Mouse (Mus musculus) midbrain, embryonic 10.5 days (tissue): ENCODE results near the gene Ncbp3. TPM values are rescaled to one million over a fixed set of nuclear protein-coding genes. Genes with fewer than 3 reads are reported as not detected.
A peak's percentile ranks its signal among the peaks of the same experiment; 100 is the strongest.

ENCODE experiments used
- DNase-seq: peaks from one replicate; pipeline ENCODE4 v3.0.0-alpha.2; 2017; ENCODE audit warnings: low spot score
- H3K27ac ChIP-seq: fragments of 300-500 bp; sonication (generic); replicated peaks from 2 replicates; pipeline ENCODE4 v1.5.1; 2016; ENCODE audit warnings: mild to moderate bottlenecking
- H3K27me3 ChIP-seq: fragments of 300-500 bp; sonication (generic); 2 replicates; pipeline ENCODE4 v1.6.1; 2016; ENCODE audit warnings: low read depth, mild to moderate bottlenecking; ENCODE audit not compliant: poor library complexity, severe bottlenecking
- H3K36me3 ChIP-seq: fragments of 300-500 bp; sonication (generic); 2 replicates; pipeline ENCODE4 v1.6.1; 2016; ENCODE audit warnings: mild to moderate bottlenecking, moderate library complexity
- H3K4me1 ChIP-seq: fragments of 300-500 bp; sonication (generic); 2 replicates; pipeline ENCODE4 v1.6.1; 2016
- H3K4me3 ChIP-seq: fragments of 300-500 bp; sonication (generic); 2 replicates; pipeline ENCODE4 v1.5.1; 2016; ENCODE audit warnings: mild to moderate bottlenecking, moderate library complexity
- H3K9me3 ChIP-seq: fragments of 300-500 bp; sonication (generic); replicated peaks from 2 replicates; pipeline ENCODE4 v1.6.1; 2016; ENCODE audit warnings: mild to moderate bottlenecking
- WGBS: fragments of 180-500 bp; shearing (Covaris S2); methylation state at CpG from one replicate; pipeline ENCODE4 v1.1.7; 2016; 5-methylcytosine and 5-hydroxymethylcytosine counted together
- polyA plus RNA-seq: library from polyadenylated mRNA; unstranded; fragments of >200 nt; fragmentation: Nextera tagmentation; extraction: Ambion mirVana; gene quantifications from 2 replicates; pipeline ENCODE4 v1.2.1, GENCODE M21; 2016

Gene Ncbp3
- polyA plus RNA-seq, 1 experiment from 2014 or later: 12.2 TPM

GRCm38 (mm10) chr11:73018471-73019146 is 29.0 kb upstream of the Ncbp3 start, which contains the start of gene Camkk1:
TSS of gene Camkk1 (plus strand) at chr11:73019008.
- Histone ChIP-seq H3K4me3 (peak within 1 kb of the TSS; percentile 77), H3K27ac (peak within 1 kb of the TSS; percentile 67), H3K4me1 (peaks cover 30% of the 10 kb centered on the region), H3K36me3 (no peaks in the 10 kb centered on the region), H3K9me3 (no peaks in the 10 kb centered on the region), H3K27me3 (peaks cover 79% of the 10 kb centered on the region)
- under 1% methylated on average over 56 of the region's 57 CpGs for WGBS
- DNase-seq: peak; percentile 92

GRCm38 (mm10) chr11:73019147-73019795 is 28.3 kb upstream of the Ncbp3 start:
- Histone ChIP-seq H3K9me3 (no peaks in the 10 kb centered on the region), H3K4me1 (peaks cover 37% of the 10 kb centered on the region), H3K36me3 (no peaks in the 10 kb centered on the region), H3K27me3 (peaks cover 80% of the 10 kb centered on the region), H3K27ac (peak overlapping the region; percentile 67), H3K4me3 (peak overlapping the region; percentile 77)
- 1% methylated on average over 46 of the region's 46 CpGs for whole genome bisulfite sequencing
- DNase-seq: no peak

GRCm38 (mm10) chr11:73020953-73021800 is 26.4 kb upstream of the Ncbp3 start:
- no peaks in the 10 kb centered on the region for H3K36me3 ChIP-seq
- H3K27me3 ChIP-seq: peaks cover 84% of the 10 kb centered on the region
- H3K4me1 ChIP-seq: peaks cover 46% of the 10 kb centered on the region
- DNase-seq: no peak
- 68% methylated on average over 7 of the region's 7 CpGs for WGBS
- no peak overlapping the region for H3K27ac ChIP-seq
- H3K4me3 ChIP-seq: no peak overlapping the region
- H3K9me3 ChIP-seq: no peaks in the 10 kb centered on the region

- Histone ChIP-seq H3K4me3 (no peak overlapping the region), H3K9me3 (no peaks in the 10 kb centered on the region), H3K27ac (no peak overlapping the region), H3K27me3 (peaks cover 65% of the 10 kb centered on the region), H3K4me1 (peaks cover 44% of the 10 kb centered on the region), H3K36me3 (no peaks in the 10 kb centered on the region)
- no peak for DNase-seq
- 56% methylated on average over 9 of the region's 9 CpGs for WGBS
Measured at GRCm38 (mm10) chr11:73023099-73023498, 24.5 kb upstream of the Ncbp3 start.

- Histone ChIP-seq H3K27ac (peak overlapping the region; percentile 42; the same call in 1 of the 2 replicates), H3K4me1 (peaks cover 38% of the 10 kb centered on the region), H3K9me3 (no peaks in the 10 kb centered on the region), H3K36me3 (no peaks in the 10 kb centered on the region), H3K27me3 (peaks cover 60% of the 10 kb centered on the region), H3K4me3 (no peak overlapping the region)
- DNase-seq: no peak
- WGBS: 31% methylated on average over 4 of the region's 4 CpGs
Measured at GRCm38 (mm10) chr11:73023827-73024226, 23.8 kb upstream of the Ncbp3 start.

- Histone ChIP-seq H3K4me1 (peaks cover 34% of the 10 kb centered on the region), H3K27ac (peak overlapping the region; percentile 42; the same call in 1 of the 2 replicates), H3K9me3 (no peaks in the 10 kb centered on the region), H3K36me3 (no peaks in the 10 kb centered on the region), H3K4me3 (no peak overlapping the region), H3K27me3 (peaks cover 55% of the 10 kb centered on the region)
- no peak for DNase-seq
- WGBS: 67% methylated on average over 7 of the region's 7 CpGs
Measured at GRCm38 (mm10) chr11:73024236-73024904, 23.2 kb upstream of the Ncbp3 start.

GRCm38 (mm10) chr11:73026961-73027360 is 20.6 kb upstream of the Ncbp3 start:
- H3K27me3 ChIP-seq: peaks cover 29% of the 10 kb centered on the region
- peaks cover 40% of the 10 kb centered on the region for H3K4me1 ChIP-seq
- H3K9me3 ChIP-seq: no peaks in the 10 kb centered on the region
- H3K36me3 ChIP-seq: no peaks in the 10 kb centered on the region
- no peak overlapping the region for H3K27ac ChIP-seq
- no peak overlapping the region for H3K4me3 ChIP-seq
- DNase-seq: no peak
- 62% methylated on average over 8 of the region's 8 CpGs for WGBS

GRCm38 (mm10) chr11:73030821-73031498 is 16.6 kb upstream of the Ncbp3 start:
- WGBS: 28% methylated on average over 20 of the region's 20 CpGs
- peaks cover 14% of the 10 kb centered on the region for H3K4me1 ChIP-seq
- H3K27ac ChIP-seq: peak overlapping the region; percentile 80
- DNase-seq: peak; percentile 86
- H3K27me3 ChIP-seq: no peaks in the 10 kb centered on the region; the same call in 1 of the 2 replicates
- H3K9me3 ChIP-seq: no peaks in the 10 kb centered on the region
- no peaks in the 10 kb centered on the region for H3K36me3 ChIP-seq
- peak overlapping the region; percentile 48 for H3K4me3 ChIP-seq

- Histone ChIP-seq H3K4me1 (peaks cover 17% of the 10 kb centered on the region), H3K27me3 (no peaks in the 10 kb centered on the region; the same call in 1 of the 2 replicates), H3K9me3 (no peaks in the 10 kb centered on the region), H3K36me3 (no peaks in the 10 kb centered on the region), H3K27ac (peak overlapping the region; percentile 80), H3K4me3 (peak overlapping the region; percentile 48)
- whole genome bisulfite sequencing: 77% methylated on average over 5 of the region's 5 CpGs
- no peak for DNase-seq
Measured at GRCm38 (mm10) chr11:73031536-73031935, 16.0 kb upstream of the Ncbp3 start.

GRCm38 (mm10) chr11:73036077-73036476 is 11.5 kb upstream of the Ncbp3 start:
- Histone ChIP-seq H3K4me1 (peaks cover 14% of the 10 kb centered on the region), H3K4me3 (no peak overlapping the region), H3K36me3 (no peaks in the 10 kb centered on the region), H3K9me3 (no peaks in the 10 kb centered on the region), H3K27me3 (no peaks in the 10 kb centered on the region; the same call in 1 of the 2 replicates), H3K27ac (no peak overlapping the region)
- no peak for DNase-seq
- WGBS: 86% methylated on average over 7 of the region's 7 CpGs

- Histone ChIP-seq H3K27ac (no peak overlapping the region), H3K36me3 (no peaks in the 10 kb centered on the region), H3K9me3 (no peaks in the 10 kb centered on the region), H3K27me3 (no peaks in the 10 kb centered on the region; the same call in 1 of the 2 replicates), H3K4me3 (no peak overlapping the region), H3K4me1 (0 out of 2 replicates have a peak, but pooled peaks cover 6% of the 10 kb centered on the region)
- no peak for DNase-seq
- 77% methylated on average over 6 of the region's 6 CpGs for WGBS
Measured at GRCm38 (mm10) chr11:73036889-73037288, 10.7 kb upstream of the Ncbp3 start.
